In genomic region chrX:38423096-38423495, GRCm38 (mm10) we compare ENCODE assay signal across 23 mouse cellular contexts. TPM values are rescaled to one million over a fixed set of nuclear protein-coding genes. Genes with fewer than 3 reads are reported as not detected.
DNase-seq lines count a peak whose midpoint lies in the region; ATAC-seq lines count a peak whose summit lies in the region.
"Had no signal": no experiment of that assay in that cellular context is flagged by ENCODE, and none has a peak within 500 bp of the region (broad histone marks: within the 10 kb centered on the region; RNA-seq: fewer than 3 reads in every experiment).

No protein-coding gene starts in this region.

- no peak overlapping the region for H3K9ac ChIP-seq in heart, embryonic 13.5 days
- H3K9ac ChIP-seq: embryonic facial prominence, embryonic 15.5 days; hindbrain, embryonic 12.5 days had no signal

- H3K27ac ChIP-seq in heart, embryonic 13.5 days (replicated peaks), result peak overlapping the region; percentile 39
- H3K27ac ChIP-seq: embryonic facial prominence, embryonic 15.5 days; forebrain, embryonic 10.5 days; hindbrain, embryonic 12.5 days had no signal

- ATAC-seq in heart, embryonic 13.5 days (ENCODE audit: extremely low read depth, insufficient number of reproducible peaks, low FRiP score, low TSS enrichment), result no peak
- ATAC-seq: forebrain, embryonic 14.5 days; hindbrain, embryonic 16.5 days; inflammation-experienced regulatory T-cells, adult 6 months; intestine, postnatal 0 days had no signal

- peaks cover 42% of the 10 kb centered on the region for H3K36me3 ChIP-seq in heart, embryonic 13.5 days
- H3K36me3 ChIP-seq: hindbrain, embryonic 12.5 days had no signal

- peak; percentile 17 for DNase-seq in adrenal gland, adult 2 months
- DNase-seq in adrenal gland, postnatal 4 days (ENCODE audit: low spot score in 2 of 2), result no peak
- no peak for DNase-seq in heart, postnatal 25 days (ENCODE audit: low spot score)
- peak; percentile 66 for DNase-seq in kidney, adult 9 months
- no peak for DNase-seq in kidney, adult 18-20 months
- DNase-seq in 3T3-L1 (ENCODE audit: low read depth, low spot score), result peak; percentile 27
- DNase-seq: adrenal gland, postnatal 25 days; cerebellum, adult 11 months; cerebellum, adult 8-10 months; cerebellum, postnatal 14 days; embryo, embryonic 11 days; gastrocnemius, postnatal 10 days; heart, adult 18-20 months; heart, postnatal 36 days had no signal

- H3K4me3 ChIP-seq in heart, embryonic 13.5 days, result no peak overlapping the region
- H3K4me3 ChIP-seq: embryonic facial prominence, embryonic 15.5 days; erythroblast, embryonic 14.5 days; forebrain, embryonic 10.5 days; hindbrain, embryonic 12.5 days had no signal

- H3K27me3 ChIP-seq in heart, embryonic 13.5 days (replicated peaks), result no peaks in the 10 kb centered on the region
- H3K27me3 ChIP-seq: embryonic facial prominence, embryonic 15.5 days; hindbrain, embryonic 12.5 days had no signal

- H3K9me3 ChIP-seq in heart, embryonic 13.5 days, result no peaks in the 10 kb centered on the region
- H3K9me3 ChIP-seq: embryonic facial prominence, embryonic 15.5 days; forebrain, embryonic 10.5 days; hindbrain, embryonic 12.5 days had no signal

- intact Hi-C loops in heart, postnatal 25 days (cut with DNase I), result no loop called here

- no peak overlapping the region for H3K4me2 ChIP-seq in heart, embryonic 13.5 days
- H3K4me2 ChIP-seq: embryonic facial prominence, embryonic 15.5 days; hindbrain, embryonic 12.5 days had no signal

- 63% methylated on average over 3 of the region's 3 CpGs for WGBS in heart, embryonic 13.5 days

- no peaks in the 10 kb centered on the region for H3K4me1 ChIP-seq in heart, embryonic 13.5 days
- H3K4me1 ChIP-seq: embryonic facial prominence, embryonic 15.5 days; forebrain, embryonic 10.5 days; hindbrain, embryonic 12.5 days had no signal

RNA-seq across cellular contexts. Expression of gene Lamp2, which starts 33.2 kb away (rescaled TPM):
- total RNA-seq in adrenal gland, adult 2 months (2021), result 100 to 1,000 TPM; 264 to 266 TPM
- polyA plus RNA-seq in adrenal gland, adult 2 months (2012; rRNA removed), result 22.5 and 32.0 TPM in 2 replicates
- total RNA-seq in adrenal gland, postnatal 4 days (2021), result 100 to 1,000 TPM; 173 to 184 TPM
- polyA plus RNA-seq in heart, embryonic 13.5 days (2015; fragmentation: Nextera tagmentation; extraction: Ambion mirVana), result 122 and 129 TPM in 2 replicates
- 100 to 1,000 TPM; 124 to 133 TPM for total RNA-seq in heart, postnatal 25 days (2021)

Comparison
In these comparisons a context has a peak if more than half of its experiments do, and no peak if none do; other contexts are left out.
1. DNase-seq: peak in adrenal gland, adult 2 months (single experiment), kidney, adult 9 months (single experiment) and 3T3-L1 (single experiment); none in adrenal gland, postnatal 4 days (0 of 2), heart, postnatal 25 days (single experiment) and kidney, adult 18-20 months (single experiment).